Mouse (Mus musculus) ES-E14 (cell line): ENCODE data around the gene Dapk1. TPM values are rescaled to one million over a fixed set of nuclear protein-coding genes. Genes with fewer than 3 reads are reported as not detected.

Experiments
- DNase-seq: peaks from one replicate; pipeline ENCODE4 v3.0.0-alpha.2; 2013; ENCODE audit warnings: low read depth, low spot score
- H3K27ac ChIP-seq: 2 replicates; pipeline ENCODE4 v1.5.1; 2012; ENCODE audit warnings: low read depth, mild to moderate bottlenecking, low read length, moderate library complexity, mixed read lengths; ENCODE audit not compliant: poor library complexity, insufficient read depth, severe bottlenecking
- H3K36me3 ChIP-seq: 2 replicates; pipeline ENCODE4 v1.6.1; 2012; ENCODE audit warnings: mild to moderate bottlenecking, low read length, moderate library complexity, mixed read lengths; ENCODE audit not compliant: control insufficient read depth, poor library complexity, insufficient read depth, severe bottlenecking
- H3K4me1 ChIP-seq, 2 experiments: fragments of 150-350 bp in 1 of 2; sonication (generic) in 1 of 2; 2 replicates each; pipeline ENCODE4 v1.6.1; 2012; ENCODE audit warnings: low read length in 2 of 2, mild to moderate bottlenecking in 1 of 2, mixed read lengths in 1 of 2; ENCODE audit not compliant: control insufficient read depth in 2 of 2, insufficient read depth in 2 of 2, poor library complexity in 1 of 2
- H3K4me3 ChIP-seq, 2 experiments: fragments of 150-350 bp in 1 of 2; sonication (generic) in 1 of 2; 2 replicates each; pipeline ENCODE4 v1.5.1; 2012; ENCODE audit warnings: low read length in 2 of 2, low read depth in 1 of 2, mild to moderate bottlenecking in 1 of 2, mixed read lengths in 1 of 2; ENCODE audit not compliant: insufficient read depth in 1 of 2, poor library complexity in 1 of 2, severe bottlenecking in 1 of 2
- H3K9ac ChIP-seq: 2 replicates; pipeline ENCODE4 v1.6.1; 2012; ENCODE audit warnings: low read depth, mild to moderate bottlenecking, low read length, mixed read lengths; ENCODE audit not compliant: poor library complexity, insufficient read depth, severe bottlenecking
- H3K9me3 ChIP-seq: fragments of 150-350 bp; sonication (generic); 2 replicates; pipeline ENCODE4 v1.6.1; 2012; ENCODE audit warnings: low read depth, mild to moderate bottlenecking, low read length; ENCODE audit not compliant: control insufficient read depth, insufficient read depth
- CHD2 ChIP-seq: IDR thresholded peaks from 2 replicates; pipeline ENCODE4 v1.6.1; 2014; ENCODE audit warnings: mild to moderate bottlenecking, low read depth, low read length, inconsistent platforms
- HCFC1 ChIP-seq: IDR thresholded peaks from 2 replicates; pipeline ENCODE4 v1.6.1; 2012; ENCODE audit warnings: low read length, inconsistent platforms, borderline replicate concordance; ENCODE audit not compliant: insufficient read depth
- MAFK ChIP-seq: IDR thresholded peaks from 2 replicates; pipeline ENCODE4 v1.6.1; 2014; ENCODE audit warnings: mild to moderate bottlenecking, low read depth, low read length, inconsistent platforms; ENCODE audit not compliant: insufficient read depth
- ZC3H11A ChIP-seq: IDR thresholded peaks from 2 replicates; pipeline ENCODE4 v1.6.1; 2012; ENCODE audit warnings: low read depth, mild to moderate bottlenecking, inconsistent platforms, low read length, borderline replicate concordance
- ZNF384 ChIP-seq: IDR thresholded peaks from 2 replicates; pipeline ENCODE4 v1.6.1; 2012; ENCODE audit warnings: low read depth, low read length, inconsistent platforms
- in situ Hi-C, 2 experiments: fragments of 600-800 bp; cut with MboI; formaldehyde crosslinking; loops; one replicate each; pipeline ENCODE4 v1.15.1; 2025; ENCODE audit warnings: low sequenced_read_pairs in 2 of 2, inconsistent platforms in 1 of 2; ENCODE audit not compliant: unreplicated experiment in 2 of 2
- total RNA-seq: library from RNA; depleted of rRNA; stranded (reverse); fragments of 300-350 nt; gene quantifications from 2 replicates; pipeline ENCODE4 v1.2.3, GENCODE M21; 2012

Gene Dapk1
- total RNA-seq, 1 experiment, result 18.2 TPM

DNA sequence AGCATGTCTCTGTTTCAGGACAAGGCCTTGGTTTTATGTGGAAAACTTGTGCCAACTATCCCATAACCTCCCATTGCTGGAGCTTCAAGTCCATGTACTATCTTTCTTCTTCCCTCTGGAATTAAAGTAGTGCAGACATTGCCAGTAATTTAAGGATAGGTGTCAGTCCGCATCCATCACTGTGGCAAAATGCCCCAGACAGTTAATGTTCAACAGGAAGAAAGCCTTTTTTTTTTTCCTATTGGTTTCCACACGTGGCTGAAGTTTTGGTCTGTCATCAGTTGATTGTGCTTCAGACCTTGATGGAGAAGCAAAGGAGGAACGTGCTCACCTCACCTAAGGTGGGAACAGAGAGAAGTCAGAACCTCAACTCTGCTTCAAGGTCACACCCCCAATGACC lies 23.2 kb upstream of the Dapk1 start:
- Histone ChIP-seq H3K9me3 (no peaks in the 10 kb centered on the region), H3K4me1 (no peaks in the 10 kb centered on the region), H3K36me3 (no peaks in the 10 kb centered on the region), H3K27ac (no peak overlapping the region), H3K9ac (no peak overlapping the region), H3K4me3 (no peak overlapping the region)
- no peak for DNase-seq
- TF ChIP-seq ZC3H11A, result no peak
- no peak for TF ChIP-seq HCFC1
- no peak for TF ChIP-seq CHD2
- in situ Hi-C loops, result no loop called here

DNA sequence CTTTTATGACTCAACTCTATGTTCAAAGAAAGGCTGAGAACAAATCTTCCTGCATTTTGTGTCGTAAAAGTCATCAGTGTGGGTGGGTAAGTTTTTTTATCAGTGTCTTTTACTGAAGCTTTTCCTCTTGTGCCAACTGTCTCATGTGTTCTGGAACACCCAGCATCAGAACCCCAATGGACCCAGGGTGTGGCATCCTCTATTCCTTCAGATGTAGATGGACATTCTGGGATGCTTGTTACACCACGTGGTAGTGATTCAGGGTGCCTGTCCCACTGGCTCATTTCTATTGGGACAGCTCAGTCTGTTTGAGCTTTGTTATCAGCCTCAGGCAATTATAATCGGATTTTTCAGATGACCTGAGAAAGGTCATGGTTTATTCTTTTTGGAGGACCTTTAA lies 6.9 kb upstream of the Dapk1 start:
- no peak for DNase-seq
- Histone ChIP-seq H3K9me3 (no peaks in the 10 kb centered on the region), H3K4me3 (no peak overlapping the region), H3K27ac (no peak overlapping the region), H3K9ac (no peak overlapping the region), H3K4me1 (peaks cover 0 to 2% of the 10 kb centered on the region in 2 experiments; a peak in 2 of 4 replicates), H3K36me3 (no peaks in the 10 kb centered on the region)
- in situ Hi-C loops, result no loop called here
- TF ChIP-seq CHD2, result no peak
- no peak for TF ChIP-seq ZNF384
- no peak for TF ChIP-seq ZC3H11A
- TF ChIP-seq HCFC1, result no peak

DNA sequence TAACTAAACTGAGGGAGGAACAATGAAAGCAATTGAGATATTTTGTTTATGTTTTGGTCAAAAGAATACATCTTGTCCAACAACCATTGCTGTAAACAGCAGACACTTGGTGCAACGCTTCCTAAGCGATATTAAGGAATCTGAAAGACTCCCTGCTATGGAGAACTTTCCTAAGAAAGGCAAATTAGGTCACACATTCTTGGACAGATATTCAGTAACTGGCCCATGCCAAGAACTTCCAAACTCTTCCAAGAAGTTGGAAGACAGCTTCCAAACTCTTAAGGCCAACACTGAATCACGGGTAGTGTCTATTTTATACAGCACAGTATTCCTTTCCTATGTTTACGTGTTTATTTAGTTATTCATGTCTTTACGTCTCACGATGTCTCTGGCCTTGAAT lies 6.2 kb upstream of the Dapk1 start:
- Histone ChIP-seq H3K4me1 (peaks cover 0 to 2% of the 10 kb centered on the region in 2 experiments; a peak in 2 of 4 replicates), H3K9me3 (0 out of 2 replicates have a peak, but pooled peaks cover 4% of the 10 kb centered on the region), H3K36me3 (no peaks in the 10 kb centered on the region), H3K9ac (no peak overlapping the region), H3K27ac (no peak overlapping the region), H3K4me3 (no peak overlapping the region)
- TF ChIP-seq ZNF384 (no peak), CHD2 (no peak), ZC3H11A (no peak), HCFC1 (no peak), MAFK (no peak)
- in situ Hi-C loops, result no loop called here
- no peak for DNase-seq

DNA sequence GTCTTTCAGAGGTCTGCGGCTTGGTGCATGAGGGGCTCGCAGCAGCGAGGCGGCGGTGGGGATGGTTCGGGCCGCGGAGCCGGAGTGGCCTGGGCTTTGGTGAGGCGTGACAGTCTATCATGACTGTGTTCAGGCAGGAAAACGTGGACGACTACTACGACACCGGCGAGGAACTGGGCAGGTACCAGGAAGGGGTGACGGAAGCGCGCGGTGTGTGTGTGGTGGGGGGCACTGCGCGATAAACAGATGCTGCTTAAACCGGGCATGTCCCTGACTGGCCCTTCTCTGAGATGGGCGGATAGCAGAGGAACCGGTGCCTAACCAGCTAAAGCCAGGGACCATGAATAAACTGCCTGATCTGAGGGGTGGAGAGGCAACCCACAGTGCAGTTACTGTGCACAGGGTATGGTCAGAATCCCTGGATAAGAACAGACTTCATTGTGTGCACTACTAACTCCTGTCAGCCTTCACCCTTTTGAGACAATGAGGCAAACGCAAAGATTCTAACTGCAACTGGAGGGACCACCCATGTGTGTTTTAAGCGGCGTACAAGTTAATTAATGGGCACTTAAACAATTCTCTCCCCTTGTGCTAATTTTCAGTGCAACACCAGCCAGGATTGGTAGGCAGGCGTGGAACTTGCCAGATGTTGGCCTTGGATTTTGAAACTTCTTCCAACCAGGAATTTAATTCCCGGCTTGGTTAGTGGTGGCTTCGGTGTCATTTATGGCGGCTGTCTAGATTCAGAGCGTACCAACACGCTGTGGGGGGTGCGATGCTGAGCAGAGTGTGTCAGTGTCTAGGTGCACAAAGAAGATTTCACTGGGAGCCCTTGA lies 887 bp downstream of the Dapk1 start:
- DNase-seq, result no peak
- Histone ChIP-seq H3K36me3 (no peaks in the 10 kb centered on the region; the same call in 1 of the 2 replicates), H3K27ac (no peak overlapping the region), H3K4me1 (peaks cover 0 to 7% of the 10 kb centered on the region in 2 experiments; a peak in 2 of 4 replicates), H3K9me3 (0 out of 2 replicates have a peak, but pooled peaks cover 4% of the 10 kb centered on the region), H3K9ac (peak overlapping the region; percentile 69), H3K4me3 (peak overlapping the region; percentile 71 to 88)
- in situ Hi-C loops, result no loop called here
- TF ChIP-seq ZNF384, result no peak
- no peak for TF ChIP-seq HCFC1
- TF ChIP-seq MAFK, result no peak
- no peak for TF ChIP-seq CHD2
- TF ChIP-seq ZC3H11A, result no peak
